Mouse (Mus musculus) kidney, adult 9 months (tissue): ENCODE data around the gene Krt27.

Experiments used
- DNase-seq: peaks from one replicate; pipeline ENCODE4 v3.0.0; 2022

The Krt27 gene

DNA sequence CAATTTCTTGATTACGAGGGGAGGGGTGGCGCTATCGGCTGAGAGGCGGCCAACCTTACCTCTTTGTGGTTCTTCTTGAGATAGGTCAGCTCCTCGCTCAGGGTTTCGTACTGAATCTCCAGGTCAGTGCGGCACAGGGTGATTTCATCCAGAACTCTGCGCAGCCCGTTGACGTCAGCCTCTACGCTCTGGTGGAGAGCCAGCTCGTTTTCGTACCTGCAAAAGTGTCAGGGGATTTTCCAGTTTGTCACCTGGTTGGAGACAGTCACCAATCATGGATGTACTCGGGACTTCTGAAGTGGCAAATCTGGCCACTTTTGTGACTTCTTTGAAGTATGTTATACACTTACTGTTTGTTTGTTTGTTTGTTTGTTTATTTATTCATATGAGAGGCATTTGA lies 29.8 kb downstream of the Krt27 start:
- no peak for DNase-seq

DNA sequence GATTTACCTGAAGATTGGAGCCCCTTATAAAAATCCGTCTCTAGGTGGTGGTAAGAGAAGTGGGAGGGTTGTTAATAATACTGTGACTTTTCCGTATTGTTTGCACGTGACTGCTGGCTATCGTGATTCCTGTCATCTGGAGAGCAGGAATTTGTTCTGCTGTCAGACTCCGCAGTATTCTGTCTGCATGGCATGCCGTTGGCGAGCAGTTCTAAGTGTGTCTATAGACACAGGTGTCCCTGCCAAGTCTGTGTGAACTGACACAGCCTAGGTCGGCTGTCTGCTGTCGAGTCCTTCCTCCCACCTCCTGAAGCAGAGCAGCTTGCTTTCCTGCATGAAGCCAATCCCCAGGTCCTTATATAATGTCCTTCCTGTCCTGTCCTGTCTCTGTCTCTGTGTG lies 31.8 kb downstream of the Krt27 start:
- no peak for DNase-seq

DNA sequence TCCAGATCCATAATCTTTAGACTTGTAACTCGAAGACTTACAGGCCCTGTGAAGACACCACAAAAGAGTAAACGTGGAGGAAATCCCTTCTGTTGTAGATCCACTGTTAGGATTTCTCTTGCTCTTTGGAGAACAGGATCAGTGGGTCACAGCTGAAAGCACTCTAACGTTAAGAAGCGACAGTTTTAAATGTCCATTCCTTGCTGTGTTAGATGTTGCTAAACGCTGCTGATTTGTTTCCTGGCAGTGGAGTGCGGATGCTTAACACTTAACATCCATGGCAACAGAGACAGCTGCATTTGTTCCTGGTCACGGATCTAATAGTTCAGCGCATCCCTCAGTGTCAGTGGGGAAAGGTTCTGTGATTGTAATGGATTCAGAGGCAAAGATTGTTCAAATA lies 34.4 kb downstream of the Krt27 start:
- no peak for DNase-seq

DNA sequence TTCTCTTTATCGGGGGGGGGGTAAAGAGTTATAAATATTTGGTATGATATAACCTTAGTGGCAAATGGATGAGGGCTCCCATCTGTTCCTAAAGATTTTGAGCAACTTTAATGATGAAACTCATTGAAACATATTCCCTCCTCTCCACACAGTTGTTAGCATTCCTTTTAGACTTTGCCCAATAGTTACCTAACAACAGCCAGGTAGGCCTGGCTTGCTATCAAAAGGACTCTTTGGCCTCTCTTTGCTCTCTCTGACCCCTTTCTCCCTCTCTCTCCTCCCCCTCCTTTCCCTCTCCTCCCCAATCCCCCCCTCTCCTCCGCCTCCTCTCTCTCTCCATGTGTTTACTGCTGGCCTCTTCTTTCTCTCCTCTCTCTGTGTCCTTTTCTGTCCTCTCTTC lies 36.3 kb downstream of the Krt27 start:
- no peak for DNase-seq

DNA sequence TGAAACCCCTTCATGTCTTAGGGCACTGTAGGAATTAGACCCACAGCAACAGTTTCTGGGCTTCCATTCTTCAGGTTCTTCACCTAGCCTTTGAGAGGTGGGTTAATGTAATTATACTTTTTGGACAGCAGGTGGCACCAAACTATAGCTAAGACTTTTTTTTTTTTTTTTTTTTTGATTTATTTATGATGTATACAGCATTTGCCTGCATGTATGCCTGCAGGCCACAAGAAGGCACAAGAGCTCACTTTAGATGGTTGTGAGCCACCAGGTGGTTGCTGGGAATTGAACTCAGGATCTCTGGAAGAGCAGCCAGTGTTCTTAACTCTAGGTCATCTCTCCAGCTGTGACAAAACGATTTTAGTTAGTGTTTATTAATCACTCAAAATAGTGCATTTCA lies 40.0 kb downstream of the Krt27 start:
- peak; percentile 15 for DNase-seq

DNA sequence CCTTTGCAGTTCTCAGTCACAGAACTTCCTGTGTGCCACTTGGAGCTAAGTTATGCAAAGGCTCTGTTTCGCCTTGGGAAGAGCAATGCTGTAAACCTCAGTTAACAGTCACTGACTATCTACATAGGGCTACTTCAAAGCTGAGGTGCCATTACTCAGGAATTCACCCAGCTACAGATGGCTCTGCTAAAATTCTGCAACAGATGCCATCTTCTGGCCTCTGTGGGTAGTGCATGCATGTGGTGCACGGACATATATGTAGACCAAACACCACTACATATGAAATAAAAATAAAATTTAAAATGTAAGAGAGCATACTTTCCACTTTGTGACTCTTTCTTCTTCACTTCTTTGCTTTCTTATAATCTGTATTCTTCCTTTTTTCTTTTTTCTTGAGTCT lies 43.3 kb downstream of the Krt27 start:
- DNase-seq, result peak; percentile 70
